Mouse (Mus musculus) c-Kit-negative CD71-positive TER-119-positive erythroid progenitor cells, embryonic 14.5 days (primary cell): ENCODE results near the gene Mindy2.
"Not testable (repeated sequence)": the region's sequence is repeated elsewhere in the genome, so short reads cannot be mapped to it uniquely, and the experiment has no call there.

Experiments
- DNase-seq: peaks from one replicate; pipeline ENCODE4 v3.0.0-alpha.2; 2013; ENCODE audit warnings: low read depth, low spot score

The Mindy2 gene

DNA sequence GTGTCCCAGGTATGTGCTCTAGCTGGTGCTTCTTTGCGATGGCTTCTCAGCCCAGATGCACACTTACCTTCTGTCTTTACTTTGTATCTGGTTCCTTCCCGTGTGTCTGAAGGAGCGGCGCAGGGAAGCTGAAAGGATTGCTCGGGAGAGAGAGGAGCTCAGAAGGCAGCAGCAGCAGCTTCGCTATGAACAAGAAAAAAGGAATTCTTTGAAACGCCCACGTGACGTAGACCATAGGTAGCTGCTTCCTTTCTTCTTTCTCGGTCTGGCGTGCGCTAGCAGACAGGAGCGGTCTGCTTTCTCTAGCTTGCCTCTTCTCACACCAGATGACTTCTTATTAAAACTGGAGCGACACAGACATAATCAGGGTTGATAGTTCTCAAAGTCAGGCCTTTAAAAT is 72.3 kb downstream of the Mindy2 start:
- no peak for DNase-seq

DNA sequence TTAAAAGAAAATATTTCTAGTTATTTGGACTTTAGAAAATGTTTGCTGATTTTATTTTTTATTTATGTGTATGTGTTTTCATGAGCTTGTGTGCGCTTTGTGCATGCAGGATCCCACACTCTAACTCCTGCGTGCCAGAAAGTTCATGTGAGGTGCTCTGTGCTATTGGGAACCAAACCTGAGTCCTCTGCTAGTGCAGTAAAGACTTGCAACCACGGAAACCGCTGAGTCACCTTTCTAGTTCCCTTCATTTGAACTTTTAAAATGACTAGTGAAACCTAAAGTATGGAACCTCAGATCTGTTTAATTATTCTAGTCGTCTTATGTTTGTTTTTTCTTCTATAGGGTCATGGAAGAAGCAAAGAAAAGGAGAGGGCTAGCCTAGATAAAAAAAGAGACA is 76.0 kb downstream of the Mindy2 start:
- no peak for DNase-seq

DNA sequence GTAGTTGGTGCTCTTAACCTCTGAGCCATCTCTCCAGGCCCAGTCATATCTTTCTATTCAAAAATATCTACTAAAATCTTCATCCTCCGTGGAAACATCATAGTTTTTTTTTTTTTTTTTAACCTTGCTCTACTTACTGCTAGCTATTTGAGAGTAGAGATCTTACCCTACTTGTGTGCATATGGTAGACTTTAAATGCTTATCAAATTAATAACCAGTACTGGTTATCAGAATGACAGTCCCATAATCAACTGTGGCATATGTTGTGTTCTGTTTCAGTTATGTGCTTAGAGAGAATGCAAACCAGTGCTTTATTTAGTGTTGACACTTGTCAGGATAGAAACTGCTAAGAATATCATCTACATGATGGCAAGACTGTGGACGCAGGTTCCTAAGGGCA is 78.9 kb downstream of the Mindy2 start:
- DNase-seq = no peak

DNA sequence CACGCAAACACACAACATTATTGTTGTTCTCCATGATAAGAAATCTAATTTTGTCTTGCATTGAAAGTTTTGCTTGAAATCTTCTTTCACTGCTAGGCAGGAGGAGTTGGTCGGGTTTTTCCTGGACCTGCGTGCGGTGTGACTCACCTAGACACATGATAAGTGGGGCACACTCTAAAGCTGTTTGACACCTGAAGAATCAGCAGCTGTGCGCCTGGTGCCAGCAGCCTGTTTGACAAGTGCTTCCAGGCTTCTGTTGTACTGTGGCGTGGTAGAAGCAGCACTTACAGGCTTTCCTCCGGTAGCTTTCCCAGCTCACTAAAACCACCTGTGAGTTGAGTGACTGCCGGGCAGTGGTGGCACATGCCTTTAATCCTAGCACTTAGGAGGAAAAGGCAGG is 86.6 kb downstream of the Mindy2 start:
- no peak for DNase-seq

DNA sequence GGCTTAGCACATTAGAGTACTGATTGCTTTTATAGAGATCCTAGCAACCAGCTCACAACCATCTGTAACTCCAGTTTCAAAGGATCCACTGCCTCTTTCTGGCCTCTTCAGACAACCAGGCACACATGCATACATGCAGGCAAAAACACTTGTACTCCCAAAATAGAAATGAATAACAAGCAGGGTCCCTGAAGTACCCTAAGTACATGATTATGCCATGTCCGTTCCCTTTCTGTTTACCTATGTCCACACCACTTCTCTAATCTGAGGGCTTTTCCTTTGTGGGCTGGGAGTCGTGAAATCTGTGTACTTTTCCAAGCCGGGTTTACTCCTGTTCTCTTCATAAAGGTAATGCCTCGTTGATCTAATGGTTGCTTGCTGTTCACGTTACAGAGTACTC is 89.3 kb downstream of the Mindy2 start:
- DNase-seq = no peak

DNA sequence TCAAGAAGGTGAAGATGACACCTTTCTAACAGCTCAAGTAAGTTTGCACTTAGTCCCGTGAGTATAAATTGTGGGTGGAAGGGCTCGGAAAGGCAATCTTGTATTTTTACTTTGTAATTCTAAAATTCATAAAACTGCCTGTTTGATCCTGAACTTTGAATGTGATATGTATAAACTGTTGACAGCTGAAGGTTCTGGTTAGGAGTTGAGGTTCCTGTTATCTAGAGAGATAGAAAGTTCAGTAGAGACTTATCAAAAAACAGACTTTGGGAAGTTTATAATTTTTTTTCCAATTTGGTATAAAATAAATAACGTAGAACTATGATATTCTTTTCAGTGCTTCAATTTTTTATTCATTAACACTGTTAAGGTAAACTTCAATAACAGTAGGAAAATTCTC is 94.1 kb downstream of the Mindy2 start:
- DNase-seq = no peak

DNA sequence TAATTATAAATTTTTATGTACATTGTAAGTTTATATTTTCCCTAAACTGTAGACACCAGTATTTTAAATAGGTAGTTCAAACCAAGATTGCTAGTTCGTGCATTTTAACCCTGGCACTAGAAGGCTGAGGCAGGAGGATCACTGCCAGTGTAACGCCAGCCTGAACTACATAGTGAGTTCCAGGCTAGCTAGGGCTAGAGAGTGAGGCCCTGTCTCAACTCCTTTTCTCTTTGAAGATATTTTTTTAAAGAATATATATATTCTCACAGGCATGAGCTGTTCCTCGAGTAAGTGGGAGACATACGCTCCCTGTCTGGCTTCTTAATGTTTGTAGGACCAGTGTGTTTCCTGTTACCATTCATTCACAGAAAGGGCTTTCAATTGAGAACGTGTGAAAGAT is 100.2 kb downstream of the Mindy2 start:
- no peak for DNase-seq

DNA sequence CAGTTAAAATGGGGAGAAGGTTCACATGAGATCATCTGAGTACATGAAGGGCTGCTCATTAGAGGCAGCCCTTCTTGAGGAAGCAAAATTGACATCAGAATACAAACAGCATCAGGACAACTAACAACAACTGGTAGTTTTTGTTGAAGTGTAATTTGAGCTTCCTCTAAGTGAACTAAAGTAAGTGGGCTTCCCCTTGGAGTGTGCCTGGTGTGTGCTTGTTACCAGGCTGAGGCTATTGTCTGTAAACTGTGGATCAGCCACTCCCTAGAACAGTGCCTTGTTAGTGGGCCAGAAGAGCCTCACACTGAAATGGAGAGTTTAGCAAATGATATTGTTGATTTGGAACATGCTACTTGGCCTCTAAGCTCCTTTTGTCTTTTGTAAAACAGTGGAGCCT is 101.5 kb downstream of the Mindy2 start:
- DNase-seq = no peak

DNA sequence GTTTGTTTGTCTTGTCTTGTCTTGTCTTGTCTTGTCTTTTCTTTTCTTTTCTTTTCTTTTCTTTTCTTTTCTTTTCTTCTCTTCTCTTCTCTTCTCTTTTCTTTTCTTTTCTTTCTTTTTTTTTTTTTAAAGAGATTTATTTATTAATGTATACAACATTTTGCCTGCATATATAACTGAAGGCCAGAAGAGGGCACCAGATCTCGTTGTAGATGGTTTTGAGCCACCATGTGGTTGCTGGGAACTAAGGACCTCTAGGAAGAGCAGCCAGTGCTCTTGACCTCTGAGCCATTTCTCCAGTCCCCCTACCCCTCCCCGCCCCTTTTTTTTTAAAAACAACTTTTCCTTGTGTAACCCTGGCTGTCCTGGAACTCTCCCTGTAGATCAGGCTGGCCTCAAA is 104.7 kb downstream of the Mindy2 start:
- DNase-seq = not testable (repeated sequence)

DNA sequence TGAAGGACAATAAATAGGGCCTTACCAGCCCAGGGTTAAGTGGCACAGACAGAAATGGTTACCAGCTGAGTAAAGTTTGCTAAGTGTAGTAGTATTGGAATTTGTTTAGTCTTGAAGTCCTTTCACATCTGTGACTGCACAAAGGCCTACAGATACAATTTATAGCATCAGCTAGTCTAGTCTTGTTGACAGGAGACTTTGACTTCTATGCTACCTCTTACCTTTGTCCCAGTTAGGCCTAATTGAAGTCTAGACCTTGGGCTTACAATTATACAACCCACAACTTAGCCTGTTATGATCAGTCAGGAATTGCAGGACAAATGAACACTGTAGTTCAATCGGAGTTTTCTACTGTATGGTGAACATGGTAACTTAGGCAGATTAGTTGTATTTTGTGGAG is 105.5 kb downstream of the Mindy2 start:
- DNase-seq = no peak
